Mouse (Mus musculus) forebrain, embryonic 10.5 days (tissue): ENCODE data around the gene Zfp747. TPM values are rescaled to one million over a fixed set of nuclear protein-coding genes. Genes with fewer than 3 reads are reported as not detected.
A peak's percentile ranks its signal among the peaks of the same experiment; 100 is the strongest.
"Not testable (repeated sequence)": the region's sequence is repeated elsewhere in the genome, so short reads cannot be mapped to it uniquely, and the experiment has no call there.

Source experiments
- DNase-seq: peaks from one replicate; pipeline ENCODE4 v3.0.0-alpha.2; 2017; ENCODE audit warnings: low spot score; ENCODE audit errors: extremely low spot score
- H3K27ac ChIP-seq: fragments of 300-500 bp; sonication (generic); 2 replicates; pipeline ENCODE4 v1.5.1; 2016; ENCODE audit warnings: mild to moderate bottlenecking
- H3K27me3 ChIP-seq: fragments of 300-500 bp; sonication (generic); 2 replicates; pipeline ENCODE4 v1.6.1; 2016; ENCODE audit warnings: mild to moderate bottlenecking; ENCODE audit not compliant: poor library complexity, severe bottlenecking
- H3K36me3 ChIP-seq: fragments of 300-500 bp; sonication (generic); replicated peaks from 2 replicates; pipeline ENCODE4 v1.6.1; 2016; ENCODE audit warnings: mild to moderate bottlenecking, moderate library complexity
- H3K4me1 ChIP-seq: fragments of 300-500 bp; sonication (generic); 2 replicates; pipeline ENCODE4 v1.6.1; 2016
- H3K4me3 ChIP-seq: fragments of 300-500 bp; sonication (generic); 2 replicates; pipeline ENCODE4 v1.5.1; 2016; ENCODE audit warnings: mild to moderate bottlenecking, moderate library complexity
- H3K9me3 ChIP-seq: fragments of 300-500 bp; sonication (generic); 2 replicates; pipeline ENCODE4 v1.6.1; 2016; ENCODE audit warnings: mild to moderate bottlenecking, moderate library complexity
- WGBS: fragments of 180-500 bp; shearing (Covaris S2); methylation state at CpG from one replicate; pipeline ENCODE4 v1.1.7; 2016; 5-methylcytosine and 5-hydroxymethylcytosine counted together
- polyA plus RNA-seq: library from polyadenylated mRNA; unstranded; fragments of >200 nt; fragmentation: Nextera tagmentation; extraction: Ambion mirVana; gene quantifications from 2 replicates; pipeline ENCODE4 v1.2.1, GENCODE M21; 2016

Zfp747 gene
- polyA plus RNA-seq, 1 experiment from 2014 or later = 7.6 TPM

DNA sequence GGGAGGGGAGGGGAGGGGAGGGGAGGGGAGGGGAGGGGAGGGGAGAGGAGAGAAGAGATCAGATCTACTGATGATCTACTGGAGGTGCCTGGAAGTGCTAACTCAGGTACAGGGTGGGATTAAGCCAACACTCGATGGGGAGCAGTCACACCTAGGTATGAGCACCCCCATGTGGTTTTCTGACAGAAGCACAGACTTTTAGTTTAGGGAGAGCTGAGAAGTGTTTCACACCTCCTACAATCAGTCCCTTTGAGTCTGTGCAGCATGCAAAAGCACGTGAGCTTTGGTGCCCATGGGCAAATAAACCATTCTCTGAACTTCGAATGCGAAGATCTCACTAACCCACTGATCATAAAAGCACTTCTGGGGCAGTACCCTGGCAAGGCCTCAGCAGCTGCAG, 33.5 kb downstream of the Zfp747 start:
- H3K36me3 ChIP-seq = peaks cover 36% of the 10 kb centered on the region
- H3K4me1 ChIP-seq = peaks cover 38% of the 10 kb centered on the region
- no peak for DNase-seq
- H3K27me3 ChIP-seq = no peaks in the 10 kb centered on the region
- H3K27ac ChIP-seq = no peak overlapping the region
- 77% methylated on average over 4 of the region's 4 CpGs for WGBS
- no peak overlapping the region for H3K4me3 ChIP-seq
- no peaks in the 10 kb centered on the region for H3K9me3 ChIP-seq

GRCm38 (mm10) chr7:127341861-127342260, 34.0 kb downstream of the Zfp747 start:
- H3K36me3 ChIP-seq = peaks cover 36% of the 10 kb centered on the region

GRCm38 (mm10) chr7:127341356-127341755, 34.5 kb downstream of the Zfp747 start:
- H3K27ac ChIP-seq = no peak overlapping the region
- no peaks in the 10 kb centered on the region for H3K27me3 ChIP-seq
- no peaks in the 10 kb centered on the region for H3K9me3 ChIP-seq
- DNase-seq = no peak
- WGBS = 98% methylated on average over 8 of the region's 8 CpGs
- H3K4me3 ChIP-seq = no peak overlapping the region
- peaks cover 36% of the 10 kb centered on the region for H3K36me3 ChIP-seq
- peaks cover 28% of the 10 kb centered on the region for H3K4me1 ChIP-seq

More at GRCm38 (mm10) chr7:127341861-127342260, 34.0 kb downstream of the Zfp747 start:
- H3K4me1 ChIP-seq = peaks cover 33% of the 10 kb centered on the region
- H3K4me3 ChIP-seq, H3K27ac ChIP-seq, H3K27me3 ChIP-seq, DNase-seq, H3K9me3 ChIP-seq: not testable (repeated sequence)
- WGBS = 93% methylated on average over 6 of the region's 6 CpGs

DNA sequence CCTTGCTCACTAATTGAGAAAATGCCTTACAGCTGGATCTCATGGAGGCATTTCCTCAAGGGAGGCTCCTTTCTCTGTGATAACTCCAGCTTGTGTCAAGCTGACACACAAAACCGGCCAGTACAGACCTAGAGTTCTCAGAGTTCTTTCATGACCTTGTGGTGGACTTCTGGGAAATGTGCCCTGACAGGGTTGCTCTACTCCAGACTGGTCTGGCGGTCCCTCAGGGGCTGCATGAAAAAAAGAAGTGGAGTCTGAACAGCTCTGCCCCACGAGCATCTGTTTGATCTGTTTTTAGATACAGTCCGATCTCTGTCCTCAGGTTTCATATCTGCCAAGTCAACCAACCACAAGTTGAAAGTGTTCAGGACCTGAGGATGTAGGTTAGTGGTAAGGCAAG, 38.2 kb downstream of the Zfp747 start:
- Histone ChIP-seq H3K4me1 (no peaks in the 10 kb centered on the region), H3K9me3 (no peaks in the 10 kb centered on the region), H3K4me3 (no peak overlapping the region), H3K27me3 (no peaks in the 10 kb centered on the region), H3K36me3 (peaks cover 20% of the 10 kb centered on the region), H3K27ac (no peak overlapping the region)
- 83% methylated on average over 4 of the region's 4 CpGs for WGBS
- DNase-seq = no peak

- H3K27me3 ChIP-seq = no peaks in the 10 kb centered on the region
- no peaks in the 10 kb centered on the region for H3K9me3 ChIP-seq
- no peak overlapping the region for H3K27ac ChIP-seq
- no peak overlapping the region for H3K4me3 ChIP-seq
- DNase-seq = no peak
- no peaks in the 10 kb centered on the region for H3K4me1 ChIP-seq
- 86% methylated on average over 4 of the region's 4 CpGs for WGBS
- H3K36me3 ChIP-seq = peaks cover 2% of the 10 kb centered on the region; the same call in 1 of the 2 replicates
Observed at GRCm38 (mm10) chr7:127335604-127336003, 40.2 kb downstream of the Zfp747 start.

DNA sequence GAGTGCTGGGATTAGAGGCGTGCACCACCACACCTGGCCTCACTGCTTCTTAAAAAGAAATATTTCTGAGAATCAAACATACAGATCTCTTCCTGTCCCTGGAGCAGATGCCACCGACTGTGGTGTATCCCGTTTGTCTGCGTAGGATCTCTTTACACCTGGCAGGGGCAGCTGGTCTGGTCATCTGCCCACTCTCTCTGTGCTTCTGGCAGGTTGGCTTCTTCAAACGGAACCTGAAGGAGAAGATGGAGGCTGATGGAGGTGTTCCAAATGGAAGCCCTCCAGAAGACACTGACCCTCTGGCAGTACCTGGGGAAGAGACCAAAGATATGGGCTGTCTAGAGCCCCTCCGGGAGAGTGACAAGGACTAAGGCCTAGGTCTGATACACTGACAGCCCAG, 42.6 kb downstream of the Zfp747 start:
- H3K4me1 ChIP-seq = no peaks in the 10 kb centered on the region
- no peaks in the 10 kb centered on the region for H3K27me3 ChIP-seq
- H3K27ac ChIP-seq = no peak overlapping the region
- DNase-seq = no peak
- no peaks in the 10 kb centered on the region for H3K36me3 ChIP-seq
- H3K4me3 ChIP-seq = no peak overlapping the region
- H3K9me3 ChIP-seq = no peaks in the 10 kb centered on the region
- WGBS = 88% methylated on average over 6 of the region's 6 CpGs

GRCm38 (mm10) chr7:127326685-127327084, 49.2 kb downstream of the Zfp747 start:
- Histone ChIP-seq H3K4me3 (no peak overlapping the region), H3K4me1 (peaks cover 6% of the 10 kb centered on the region), H3K36me3 (no peaks in the 10 kb centered on the region), H3K27me3 (no peaks in the 10 kb centered on the region), H3K27ac (peak overlapping the region; percentile 62; the same call in 1 of the 2 replicates), H3K9me3 (no peaks in the 10 kb centered on the region)
- 54% methylated on average over 2 of the region's 2 CpGs for WGBS
- no peak for DNase-seq

DNA sequence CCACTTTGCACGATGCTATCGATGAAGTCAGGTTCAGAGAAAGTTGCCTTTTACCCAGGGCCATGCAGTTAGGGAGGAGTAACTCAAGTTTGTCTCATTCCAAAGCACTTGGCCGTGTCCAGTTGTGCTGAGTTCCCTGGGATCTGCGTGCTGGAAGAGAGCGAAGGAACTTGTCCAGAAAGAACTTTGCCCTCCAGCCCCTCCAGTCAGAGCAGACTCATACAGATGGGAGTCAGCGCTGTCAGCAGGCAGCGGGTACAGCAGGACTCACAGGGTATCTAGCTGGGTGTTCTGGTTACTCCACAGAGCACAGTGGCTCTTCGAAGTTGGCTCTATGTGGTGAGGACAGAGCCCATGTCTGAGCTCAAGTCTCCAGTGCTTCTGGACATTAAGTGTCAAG, 50.3 kb downstream of the Zfp747 start:
- Histone ChIP-seq H3K36me3 (no peaks in the 10 kb centered on the region), H3K4me1 (peaks cover 6% of the 10 kb centered on the region), H3K9me3 (no peaks in the 10 kb centered on the region), H3K27me3 (no peaks in the 10 kb centered on the region), H3K27ac (no peak overlapping the region), H3K4me3 (no peak overlapping the region)
- DNase-seq = no peak
- 85% methylated on average over 8 of the region's 8 CpGs for WGBS

DNA sequence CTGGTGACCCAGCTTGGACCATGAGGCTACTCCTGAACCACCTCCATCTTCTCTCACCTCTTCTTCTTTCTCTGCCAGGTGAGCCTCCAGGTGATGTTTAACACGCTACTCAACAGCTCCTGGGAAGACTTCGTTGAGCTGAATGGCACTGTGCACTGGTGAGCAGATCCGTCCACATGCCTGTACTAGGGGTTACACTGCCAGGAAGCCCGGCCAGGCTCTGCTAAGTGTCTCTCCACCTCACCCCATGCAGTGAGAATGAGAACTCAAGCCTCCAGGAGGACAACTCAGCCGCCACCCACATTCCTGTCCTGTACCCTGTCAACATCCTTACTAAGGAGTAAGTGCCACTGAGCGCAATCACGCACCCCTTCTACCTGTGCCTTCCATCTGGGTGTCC, 50.9 kb downstream of the Zfp747 start:
- H3K9me3 ChIP-seq = no peaks in the 10 kb centered on the region
- no peaks in the 10 kb centered on the region for H3K36me3 ChIP-seq
- no peaks in the 10 kb centered on the region for H3K27me3 ChIP-seq
- 92% methylated on average over 7 of the region's 7 CpGs for WGBS
- no peak overlapping the region for H3K4me3 ChIP-seq
- peaks cover 6% of the 10 kb centered on the region for H3K4me1 ChIP-seq
- H3K27ac ChIP-seq = no peak overlapping the region
- no peak for DNase-seq

Other genes with a start within 250 kb of the Zfp747 start
- gene Spn, start 238.2 kb downstream of the Zfp747 start, polyA plus RNA-seq = 0.07 and 0.10 TPM in 2 replicates
- 111 and 114 TPM in 2 replicates for gene Cd2bp2, start 180.0 kb downstream of the Zfp747 start, polyA plus RNA-seq
- gene Tbc1d10b, start 167.6 kb downstream of the Zfp747 start, polyA plus RNA-seq = 27.3 and 29.2 TPM in 2 replicates
- 10.7 and 10.8 TPM in 2 replicates for gene Mylpf, start 167.2 kb downstream of the Zfp747 start, polyA plus RNA-seq
- gene Zfp553, start 143.0 kb downstream of the Zfp747 start, polyA plus RNA-seq = 74.7 and 78.3 TPM in 2 replicates
- gene Sept1, start 142.9 kb downstream of the Zfp747 start, polyA plus RNA-seq = 30.3 and 32.3 TPM in 2 replicates
- gene Zfp771, start 131.8 kb downstream of the Zfp747 start, polyA plus RNA-seq = 55.8 and 57.7 TPM in 2 replicates
- 379 and 383 TPM in 2 replicates for gene Dctpp1, start 115.3 kb downstream of the Zfp747 start, polyA plus RNA-seq
- 84.0 and 88.2 TPM in 2 replicates for gene Sephs2, start 102.0 kb downstream of the Zfp747 start, polyA plus RNA-seq
- 0.22 and 0.36 TPM in 2 replicates for gene Itgal, start 79.8 kb downstream of the Zfp747 start, polyA plus RNA-seq
- 17.6 and 18.9 TPM in 2 replicates for gene Zfp768, start 30.5 kb downstream of the Zfp747 start, polyA plus RNA-seq
- 4.8 and 5.3 TPM in 2 replicates for gene 9130019O22Rik, start 11.1 kb upstream of the Zfp747 start, polyA plus RNA-seq
- gene E430018J23Rik, start 17.6 kb upstream of the Zfp747 start, polyA plus RNA-seq = 4.2 and 4.8 TPM in 2 replicates
- gene Zfp764, start 30.8 kb upstream of the Zfp747 start, polyA plus RNA-seq = 5.8 and 6.1 TPM in 2 replicates
- gene Zfp688, start 46.0 kb upstream of the Zfp747 start, polyA plus RNA-seq = 33.9 and 35.0 TPM in 2 replicates
- gene Zfp689, start 73.1 kb upstream of the Zfp747 start, polyA plus RNA-seq = 14.4 and 15.4 TPM in 2 replicates
- 47.3 and 50.9 TPM in 2 replicates for gene Prr14, start 83.6 kb upstream of the Zfp747 start, polyA plus RNA-seq
- 7.3 and 7.7 TPM in 2 replicates for gene Fbrs, start 103.1 kb upstream of the Zfp747 start, polyA plus RNA-seq
- gene Srcap, start 135.9 kb upstream of the Zfp747 start, polyA plus RNA-seq = 52.8 and 63.6 TPM in 2 replicates
- gene Gm42715, start 143.5 kb upstream of the Zfp747 start, polyA plus RNA-seq = 15.9 and 18.4 TPM in 2 replicates
- gene Tmem265, start 185.3 kb upstream of the Zfp747 start, polyA plus RNA-seq = 6.2 TPM in 2 replicates
- 42.4 and 45.0 TPM in 2 replicates for gene Phkg2, start 197.3 kb upstream of the Zfp747 start, polyA plus RNA-seq
- 12.2 and 12.8 TPM in 2 replicates for gene Ccdc189, start 212.5 kb upstream of the Zfp747 start, polyA plus RNA-seq
- gene Rnf40, start 212.7 kb upstream of the Zfp747 start, polyA plus RNA-seq = 60.5 and 62.8 TPM in 2 replicates
- gene Zfp629, start 239.7 kb upstream of the Zfp747 start, polyA plus RNA-seq = 30.6 and 33.0 TPM in 2 replicates